Mouse (Mus musculus) testis, adult 2 months (tissue): ENCODE measurements around the gene Mtcl1. TPM values are rescaled to one million over a fixed set of nuclear protein-coding genes. Genes with fewer than 3 reads are reported as not detected.

ENCODE experiments used
- H3K27ac ChIP-seq: fragments of 200-500 bp; 2 replicates; pipeline ENCODE4 v1.5.1; 2012; ENCODE audit warnings: low read depth, low read length; ENCODE audit not compliant: control insufficient read depth, insufficient read depth
- H3K27me3 ChIP-seq: fragments of 200-500 bp; 2 replicates; pipeline ENCODE4 v1.6.1; 2012; ENCODE audit warnings: mild to moderate bottlenecking, low read length, moderate library complexity; ENCODE audit not compliant: control insufficient read depth, insufficient read depth
- H3K36me3 ChIP-seq: fragments of 200-500 bp; 2 replicates; pipeline ENCODE4 v1.6.1; 2012; ENCODE audit warnings: mild to moderate bottlenecking, low read length; ENCODE audit not compliant: control insufficient read depth, insufficient read depth
- H3K4me1 ChIP-seq: fragments of 200-500 bp; 2 replicates; pipeline ENCODE4 v1.6.1; 2012; ENCODE audit warnings: low read length; ENCODE audit not compliant: control insufficient read depth, insufficient read depth
- H3K4me3 ChIP-seq: fragments of 200-500 bp; 2 replicates; pipeline ENCODE4 v1.5.1; 2012; ENCODE audit warnings: low read depth, mild to moderate bottlenecking, low read length, moderate library complexity, mixed read lengths; ENCODE audit not compliant: control insufficient read depth
- CTCF ChIP-seq: fragments of 200-500 bp; IDR thresholded peaks from 2 replicates; pipeline ENCODE4 v1.5.1; 2012; ENCODE audit warnings: low read depth, mild to moderate bottlenecking, inconsistent platforms, low read length, moderate library complexity; ENCODE audit not compliant: control insufficient read depth, insufficient read depth, insufficient replicate concordance
- POLR2A ChIP-seq: fragments of 200-500 bp; IDR thresholded peaks from 2 replicates; pipeline ENCODE4 v1.6.1; 2012; ENCODE audit warnings: low read depth, mild to moderate bottlenecking, inconsistent platforms, low read length, moderate library complexity; ENCODE audit not compliant: control insufficient read depth
- polyA plus RNA-seq: library from polyadenylated mRNA; depleted of rRNA; stranded (reverse); fragments of >200 nt; gene quantifications from 2 replicates; pipeline ENCODE4 v1.2.3, GENCODE M21; 2012

Mtcl1 gene
- polyA plus RNA-seq, 1 experiment = 6.8 TPM

DNA sequence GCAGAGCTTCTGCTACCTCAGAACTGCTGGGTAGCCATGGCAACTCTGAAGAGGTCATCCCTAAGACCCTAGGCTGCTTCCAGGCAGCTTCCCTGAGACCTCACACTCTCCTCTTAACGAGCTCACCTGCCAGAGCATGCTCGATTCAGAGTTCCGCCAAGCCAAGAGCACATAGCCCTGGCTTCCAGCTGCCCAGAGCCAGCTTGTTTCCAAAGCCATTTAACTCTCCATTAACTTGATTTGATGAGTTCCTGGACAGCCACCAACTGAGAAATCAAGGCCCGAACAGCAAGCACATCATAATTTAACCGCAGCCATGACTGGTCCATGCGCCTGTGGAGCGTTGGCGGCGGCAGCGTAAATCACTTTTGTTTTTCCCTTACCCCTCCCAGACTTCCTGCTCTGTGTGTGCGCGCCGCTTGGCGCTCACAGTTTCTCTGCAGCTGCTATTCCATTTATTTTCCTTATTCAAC, 32.7 kb downstream of the Mtcl1 start:
- no peaks in the 10 kb centered on the region for H3K4me1 ChIP-seq
- H3K27me3 ChIP-seq = no peaks in the 10 kb centered on the region

DNA sequence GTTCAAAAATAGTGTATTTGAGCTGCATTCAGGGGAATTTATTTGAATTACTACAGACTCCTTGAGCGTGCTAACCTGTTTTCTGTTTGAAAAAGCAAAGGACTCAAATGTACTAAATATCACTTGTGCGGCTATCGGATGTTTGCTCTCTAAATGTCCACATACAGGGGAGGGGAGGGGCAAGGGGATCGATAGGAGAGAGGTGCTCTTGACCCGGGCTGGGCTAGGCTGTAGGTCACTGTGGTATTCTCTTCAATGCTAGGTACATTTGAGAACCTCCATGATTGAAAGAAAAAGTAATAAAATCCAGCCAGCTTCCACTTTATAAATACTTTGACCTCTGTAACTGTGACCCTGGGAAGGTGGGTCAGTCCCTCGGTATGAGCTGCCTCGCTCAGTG, 33.1 kb downstream of the Mtcl1 start:
- no peak for TF ChIP-seq POLR2A
- no peak for TF ChIP-seq CTCF
- Histone ChIP-seq H3K27ac (no peak overlapping the region), H3K4me1 (no peaks in the 10 kb centered on the region), H3K36me3 (no peaks in the 10 kb centered on the region), H3K4me3 (no peak overlapping the region), H3K27me3 (no peaks in the 10 kb centered on the region)

More for the DNA sequence above, 32.7 kb downstream of the Mtcl1 start:
- TF ChIP-seq CTCF (no peak), POLR2A (no peak)
- no peaks in the 10 kb centered on the region for H3K36me3 ChIP-seq
- H3K4me3 ChIP-seq = no peak overlapping the region
- no peak overlapping the region for H3K27ac ChIP-seq

DNA sequence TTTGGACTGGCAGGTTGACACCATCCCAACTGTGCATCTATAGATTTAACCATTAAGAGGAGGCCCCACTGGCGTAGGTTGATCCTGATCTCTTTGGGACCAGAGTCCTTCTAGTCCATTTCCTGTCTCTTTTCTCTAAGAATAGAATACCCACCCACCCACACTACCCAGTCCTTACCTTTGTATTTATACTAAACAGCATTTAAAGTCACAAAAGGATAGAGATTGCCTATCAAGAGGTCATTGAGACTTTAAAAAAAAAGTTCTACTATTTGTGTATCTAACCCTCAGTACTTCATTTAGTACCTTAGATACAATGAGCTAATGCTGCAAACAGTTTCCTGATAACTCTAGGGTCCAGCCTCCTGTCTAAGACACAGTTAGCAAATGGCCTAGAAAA, 35.2 kb downstream of the Mtcl1 start:
- no peak overlapping the region for H3K27ac ChIP-seq
- TF ChIP-seq CTCF (no peak), POLR2A (no peak)
- no peaks in the 10 kb centered on the region for H3K4me1 ChIP-seq
- H3K36me3 ChIP-seq = no peaks in the 10 kb centered on the region
- no peak overlapping the region for H3K4me3 ChIP-seq
- no peaks in the 10 kb centered on the region for H3K27me3 ChIP-seq

DNA sequence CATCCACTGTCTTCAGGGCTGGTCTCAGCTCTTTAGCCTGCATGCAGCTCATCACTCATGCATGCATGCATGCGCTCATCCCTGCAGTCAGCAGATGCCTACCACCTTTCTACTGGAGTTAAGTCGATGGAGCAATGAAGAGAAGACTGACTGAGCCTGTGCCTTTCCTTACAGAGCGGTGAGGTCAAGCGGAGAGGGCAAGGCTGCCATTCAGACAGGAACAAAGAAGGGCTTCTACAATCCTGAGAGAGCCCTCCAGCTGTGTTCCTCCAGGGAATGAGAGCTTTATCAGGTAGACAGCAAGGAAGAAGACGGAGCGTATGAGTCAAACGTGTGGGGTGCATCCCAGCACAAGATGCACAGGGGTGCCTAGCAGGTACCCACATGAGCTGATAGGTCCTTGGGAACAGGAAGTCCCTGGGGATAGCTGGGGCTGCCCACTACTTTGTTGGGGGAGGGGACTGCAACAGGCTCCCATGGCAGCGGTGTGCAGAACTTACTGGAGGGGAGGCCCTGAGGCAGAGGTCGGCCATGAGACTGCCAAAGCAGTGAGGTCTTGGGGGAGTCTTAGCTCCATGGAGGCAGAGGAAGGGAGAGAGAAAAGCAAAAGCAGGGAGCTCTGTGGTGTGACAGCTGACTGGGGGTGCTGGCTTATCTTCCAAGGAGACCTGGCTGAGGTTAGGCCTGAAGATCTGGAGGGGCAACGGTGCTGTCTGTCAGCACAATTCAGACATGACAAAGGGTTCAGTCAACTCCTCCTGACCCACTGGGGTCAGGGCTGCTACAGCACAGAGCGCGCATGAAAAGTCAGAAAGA, 37.2 kb downstream of the Mtcl1 start:
- no peak overlapping the region for H3K4me3 ChIP-seq
- no peak overlapping the region for H3K27ac ChIP-seq
- H3K4me1 ChIP-seq = no peaks in the 10 kb centered on the region
- H3K27me3 ChIP-seq = no peaks in the 10 kb centered on the region
- TF ChIP-seq POLR2A (no peak), CTCF (no peak)
- no peaks in the 10 kb centered on the region for H3K36me3 ChIP-seq

DNA sequence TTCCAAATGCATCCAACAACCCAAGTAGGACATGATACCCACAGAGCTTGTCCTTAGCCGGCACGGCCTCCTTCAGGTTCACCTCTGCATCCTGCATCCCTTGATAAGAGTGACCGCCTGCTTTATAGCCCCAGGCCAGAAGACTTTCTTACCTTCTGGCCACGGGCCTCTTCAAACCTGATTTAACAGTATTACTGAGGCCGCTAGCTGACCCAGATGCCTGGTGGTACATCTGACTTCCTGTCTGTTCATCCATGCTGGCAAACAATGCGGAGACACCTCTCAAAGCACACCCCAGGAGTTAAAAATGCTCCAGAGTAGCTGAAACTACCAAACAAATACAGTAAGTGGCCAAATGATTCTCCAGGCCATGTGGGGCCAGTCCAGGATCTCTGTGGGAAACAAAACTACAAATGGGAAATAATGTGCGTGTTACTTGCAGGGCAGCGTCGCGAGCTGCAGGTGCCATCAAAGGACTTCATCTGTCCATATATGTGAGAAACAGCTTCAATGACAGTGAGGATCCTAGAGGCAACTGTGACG, 38.6 kb downstream of the Mtcl1 start:
- no peaks in the 10 kb centered on the region for H3K4me1 ChIP-seq

GRCm38 (mm10) chr17:66409070-66409605, 40.4 kb downstream of the Mtcl1 start:
- TF ChIP-seq POLR2A = no peak
- TF ChIP-seq CTCF = no peak
- no peak overlapping the region for H3K27ac ChIP-seq
- H3K4me3 ChIP-seq = no peak overlapping the region
- no peaks in the 10 kb centered on the region for H3K27me3 ChIP-seq
- H3K4me1 ChIP-seq = no peaks in the 10 kb centered on the region; the same call in 1 of the 2 replicates
- H3K36me3 ChIP-seq = no peaks in the 10 kb centered on the region

More for the DNA sequence above, 38.6 kb downstream of the Mtcl1 start:
- Histone ChIP-seq H3K27me3 (no peaks in the 10 kb centered on the region), H3K27ac (no peak overlapping the region), H3K4me3 (no peak overlapping the region), H3K36me3 (no peaks in the 10 kb centered on the region)
- TF ChIP-seq CTCF (no peak), POLR2A (no peak)

GRCm38 (mm10) chr17:66408400-66408799, 41.1 kb downstream of the Mtcl1 start:
- Histone ChIP-seq H3K4me3 (no peak overlapping the region), H3K27ac (no peak overlapping the region), H3K36me3 (no peaks in the 10 kb centered on the region), H3K27me3 (no peaks in the 10 kb centered on the region), H3K4me1 (no peaks in the 10 kb centered on the region; the same call in 1 of the 2 replicates)
- TF ChIP-seq CTCF (no peak), POLR2A (no peak)
